Mouse (Mus musculus) thymus, postnatal 0 days (tissue): ENCODE data around the gene Ern1. TPM values are rescaled to one million over a fixed set of nuclear protein-coding genes. Genes with fewer than 3 reads are reported as not detected.

Experiments used
- DNase-seq: peaks from one replicate; pipeline ENCODE4 v3.0.0-alpha.2; 2015; ENCODE audit warnings: low spot score
- polyA plus RNA-seq: library from polyadenylated mRNA; unstranded; fragments of >200 nt; fragmentation: Nextera tagmentation; extraction: Ambion mirVana; gene quantifications from 2 replicates; pipeline ENCODE4 v1.2.1, GENCODE M21; 2015

The Ern1 gene
- polyA plus RNA-seq, 1 experiment from 2014 or later = 3.6 TPM

GRCm38 (mm10) chr11:106392597-106393330, 94.9 kb downstream of the Ern1 start:
- no peak for DNase-seq

- peak; percentile 78 for DNase-seq
Measured at GRCm38 (mm10) chr11:106391546-106392188, 96.0 kb downstream of the Ern1 start.

DNA sequence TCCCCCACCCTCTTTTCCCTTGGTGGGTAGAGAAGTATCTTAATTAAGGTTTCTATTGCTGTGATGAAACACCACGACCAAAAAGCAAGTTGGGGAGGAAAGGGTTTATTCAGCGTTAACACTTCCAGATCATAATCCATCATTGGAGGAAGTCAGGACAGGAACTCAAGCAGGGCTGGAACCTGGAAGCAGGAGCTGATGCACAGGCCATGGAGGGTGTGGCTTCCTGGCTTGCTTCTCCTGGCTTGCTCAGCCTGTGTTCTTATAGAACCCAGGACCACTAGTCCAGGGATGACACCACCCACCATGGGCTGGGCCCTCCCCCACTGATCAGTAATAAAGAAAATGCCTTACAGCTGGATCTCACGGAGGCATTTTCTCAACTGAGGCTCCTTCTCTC, 96.9 kb downstream of the Ern1 start:
- no peak for DNase-seq

GRCm38 (mm10) chr11:106389611-106390010, 98.0 kb downstream of the Ern1 start:
- DNase-seq = no peak

DNA sequence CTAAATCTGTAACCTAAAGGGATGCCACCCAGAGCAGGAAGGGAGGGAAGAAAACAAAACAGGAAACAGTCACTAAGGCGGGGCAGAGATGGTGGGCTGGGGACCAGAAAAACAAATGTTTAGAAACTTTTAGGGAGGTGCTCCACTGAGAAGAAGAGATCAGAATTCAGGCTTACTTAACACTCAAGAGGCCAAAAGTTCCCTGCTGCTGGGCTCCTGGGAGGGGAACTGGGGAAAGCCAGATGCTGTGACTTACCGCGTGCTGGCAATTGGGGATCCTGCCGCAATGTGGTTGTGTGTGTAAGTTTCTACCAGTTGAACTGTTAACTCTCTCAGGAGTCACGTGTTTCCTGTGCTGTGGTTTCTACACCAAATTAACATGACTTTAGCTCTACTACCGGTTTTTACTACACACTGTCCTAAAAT, 99.8 kb downstream of the Ern1 start, which contains the start of gene Icam2:
Icam2 (minus strand) TSS at position 285 of the 426 bp plus-strand sequence.
- DNase-seq = peak; percentile 88

- peak; percentile 74 for DNase-seq
Measured at GRCm38 (mm10) chr11:106387020-106387419, 100.6 kb downstream of the Ern1 start.

DNA sequence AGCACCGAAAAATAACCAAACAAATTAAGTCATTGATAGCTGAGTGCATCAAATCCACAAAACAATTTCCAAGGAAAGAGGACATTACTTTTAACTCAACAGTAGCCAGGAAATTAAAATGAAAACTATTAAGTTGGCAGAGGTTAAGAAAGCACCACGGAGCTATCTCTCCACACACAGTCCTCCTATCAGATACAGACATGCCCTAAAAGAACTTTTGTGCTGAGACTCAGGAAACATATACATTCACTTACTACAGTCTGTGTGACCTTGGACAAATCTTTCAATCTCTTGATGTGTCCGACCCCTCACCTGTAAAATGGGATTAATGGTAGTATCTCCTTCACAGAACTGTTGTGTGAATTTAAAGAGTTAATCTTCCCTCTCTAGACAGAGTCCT, 101.2 kb downstream of the Ern1 start:
- DNase-seq = no peak

DNA sequence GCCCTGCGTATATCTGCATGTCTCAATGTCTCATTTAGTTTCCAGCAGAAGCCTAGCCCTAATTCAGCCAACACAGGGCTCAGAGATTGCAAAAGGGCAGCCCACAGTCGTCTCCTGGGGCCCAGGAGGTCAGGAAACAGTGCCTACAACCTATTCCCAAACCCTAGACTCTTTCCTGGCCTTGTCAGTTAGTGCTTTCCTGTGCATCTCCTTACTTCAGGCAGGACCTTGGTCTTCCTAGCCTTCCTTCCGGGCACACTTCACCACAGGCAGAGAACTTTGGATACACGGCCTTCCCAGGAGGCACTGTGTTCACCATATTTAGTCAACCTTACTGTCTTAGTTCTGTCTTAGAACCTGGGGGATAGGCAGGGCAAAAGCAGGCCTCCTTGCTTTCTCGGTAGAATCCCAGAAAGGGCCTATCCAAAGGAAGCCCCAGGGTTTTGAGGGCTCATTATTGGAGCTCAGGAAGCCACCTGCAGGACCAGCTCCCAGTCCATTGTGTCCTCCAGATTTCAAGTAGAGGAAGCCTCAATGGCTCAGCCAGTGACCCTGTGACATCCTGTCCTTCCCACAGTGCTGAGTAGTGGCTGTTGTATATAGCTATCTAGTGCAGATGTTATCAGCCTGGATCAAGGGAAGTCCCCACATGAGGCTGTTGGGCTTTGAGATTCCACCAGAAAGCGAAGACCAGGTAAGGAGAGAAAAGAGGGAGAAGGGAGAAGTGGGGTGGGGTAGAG, 104.4 kb downstream of the Ern1 start:
- no peak for DNase-seq

GRCm38 (mm10) chr11:106382424-106382823, 105.2 kb downstream of the Ern1 start:
- DNase-seq = no peak

- DNase-seq = no peak
Measured at GRCm38 (mm10) chr11:106381883-106382282, 105.8 kb downstream of the Ern1 start.

GRCm38 (mm10) chr11:106381011-106381410, 106.6 kb downstream of the Ern1 start:
- no peak for DNase-seq

DNA sequence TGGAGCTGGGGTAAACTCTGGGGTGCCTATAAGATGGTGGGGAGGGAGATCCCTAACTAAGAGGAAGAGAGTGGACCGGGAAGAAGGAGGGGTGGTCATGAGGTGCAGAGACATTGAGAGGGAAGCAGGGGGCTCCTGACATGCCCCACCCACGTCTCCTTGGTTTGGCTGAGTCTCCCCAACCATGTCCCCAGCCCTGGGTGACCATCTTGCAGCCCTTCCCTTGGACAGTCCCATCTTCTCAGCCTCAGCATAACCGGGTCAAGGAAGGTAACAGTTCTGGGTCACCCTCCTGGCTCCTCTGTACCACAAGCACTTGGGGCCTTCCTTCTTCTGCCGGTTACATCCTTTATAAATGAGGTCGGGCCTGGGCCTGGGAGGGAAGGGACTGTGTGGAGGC, 112.7 kb downstream of the Ern1 start:
- DNase-seq = peak; percentile 35

DNA sequence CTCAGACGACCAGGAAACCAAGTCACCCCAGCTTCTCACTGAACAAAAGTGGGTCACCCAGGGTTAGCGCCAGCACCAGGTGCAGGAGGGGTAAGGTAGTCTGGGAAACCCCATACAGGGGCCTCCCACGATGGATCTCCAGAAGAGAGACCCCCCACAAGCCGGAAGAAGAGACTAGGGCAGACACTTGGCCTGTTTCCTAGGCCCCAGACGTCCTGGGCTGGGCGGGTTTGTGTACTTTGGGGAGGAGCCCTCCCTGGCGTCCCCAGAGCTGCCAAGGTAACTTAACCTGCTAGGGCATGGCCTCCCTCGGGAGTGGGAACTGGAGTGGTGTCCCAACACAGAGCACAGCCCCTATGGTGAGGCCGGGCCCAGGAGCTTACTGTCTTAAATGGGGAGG, 113.1 kb downstream of the Ern1 start:
- DNase-seq = peak; percentile 95

- DNase-seq = no peak
Measured at GRCm38 (mm10) chr11:106373998-106374397, 113.7 kb downstream of the Ern1 start.

DNA sequence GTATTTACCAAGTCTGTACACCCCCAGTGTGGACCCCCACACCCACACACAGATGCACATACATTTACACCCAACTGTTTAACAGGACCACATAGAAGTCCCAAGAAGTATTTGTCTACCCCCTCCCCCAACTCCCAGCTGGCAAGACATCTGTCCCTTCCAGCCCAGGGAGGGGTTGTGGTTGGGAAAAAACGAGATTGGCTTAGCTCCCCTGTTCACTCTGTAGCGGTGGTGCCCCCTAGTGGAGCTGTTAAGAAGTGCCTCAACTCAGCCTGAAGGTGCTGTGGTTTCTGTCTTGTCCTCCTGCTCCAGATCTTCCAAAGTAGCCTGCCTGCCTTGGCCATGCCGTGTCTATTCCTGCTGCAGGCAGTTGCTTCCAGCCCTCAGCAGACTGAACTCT, 121.3 kb downstream of the Ern1 start:
- DNase-seq = peak; percentile 88

- DNase-seq = no peak
Measured at GRCm38 (mm10) chr11:106365366-106365765, 122.3 kb downstream of the Ern1 start, which contains the start of gene Prr29. Prr29 (plus strand) TSS chr11:106365472.

- DNase-seq = no peak
Measured at GRCm38 (mm10) chr11:106364712-106365111, 122.9 kb downstream of the Ern1 start.

- peak; percentile 75 for DNase-seq
Measured at GRCm38 (mm10) chr11:106359350-106359749, 128.3 kb downstream of the Ern1 start.

GRCm38 (mm10) chr11:106355382-106356128, 132.1 kb downstream of the Ern1 start:
- DNase-seq = peak; percentile 38

DNA sequence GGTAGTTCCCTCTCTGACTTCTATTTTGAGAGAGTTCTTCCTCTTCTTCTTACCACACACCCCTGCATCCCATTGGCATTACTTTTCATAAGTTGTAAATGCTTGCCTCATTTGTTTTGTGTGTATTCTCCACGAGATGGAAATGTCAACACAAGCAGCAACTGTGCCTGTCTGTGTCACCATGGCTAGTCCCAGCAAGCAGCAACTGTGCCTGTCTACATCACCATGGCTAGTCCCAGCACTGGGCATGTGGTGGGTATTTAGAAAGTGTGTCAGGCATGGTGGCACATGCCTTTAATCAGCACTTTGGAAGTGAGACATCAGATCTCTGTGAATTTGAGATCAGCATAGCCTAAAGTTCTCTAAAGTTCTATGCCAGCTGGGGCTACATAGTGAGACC, 133.5 kb downstream of the Ern1 start:
- no peak for DNase-seq

DNA sequence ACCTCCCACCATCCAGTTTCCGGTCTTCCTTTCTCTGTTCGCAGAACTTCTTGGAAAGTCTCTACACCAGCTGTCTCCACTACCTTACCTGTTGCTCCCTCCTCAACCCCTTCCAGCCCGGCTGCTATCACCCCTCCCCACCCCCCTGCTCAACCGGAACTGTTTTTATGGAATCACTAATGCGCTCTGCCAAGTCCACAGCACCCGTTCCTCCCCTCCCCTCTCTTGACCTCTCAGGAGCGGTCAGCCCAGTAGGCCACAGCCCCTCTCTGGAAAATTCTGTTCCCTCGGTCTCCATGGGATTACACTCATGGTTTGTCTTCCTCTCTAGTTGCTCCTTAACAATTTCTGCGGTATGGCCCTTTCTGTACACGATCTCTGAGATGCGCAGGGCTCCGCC, 134.5 kb downstream of the Ern1 start, which contains the start of gene Scn4a:
Scn4a (minus strand) TSS at position 101 of the 400 bp plus-strand sequence.
- DNase-seq = no peak
